Mouse (Mus musculus) megakaryocyte, embryonic 14.5 days (primary cell): ENCODE measurements around the gene Trpc2.

Experiments
- FLI1 ChIP-seq: IDR thresholded peaks from 2 replicates; pipeline ENCODE4 v1.6.1; 2012; ENCODE audit warnings: low read length, inconsistent platforms, mixed read lengths
- GATA1 ChIP-seq: IDR thresholded peaks from 3 replicates; pipeline ENCODE4 v1.6.1; 2012; ENCODE audit warnings: mixed read lengths, low read length, inconsistent platforms, borderline replicate concordance

GRCm38 (mm10) chr7:102101487-102101886, 18.6 kb downstream of the Trpc2 start, which contains the start of gene Art1:
- no peak for TF ChIP-seq GATA1
- TF ChIP-seq FLI1, result no peak
